Mouse (Mus musculus) MEL (cell line): Measurements from ENCODE around the gene Eml6.

ENCODE experiments used
- CTCF ChIP-seq, 3 experiments: IDR thresholded peaks in 2 of 3; conservative IDR thresholded peaks in 1 of 3; 2 replicates each; pipeline ENCODE4 v1.5.1; 2011 to 2012; ENCODE audit warnings: low read length in 3 of 3, low read depth in 2 of 3, mild to moderate bottlenecking in 2 of 3, improper control_type of control experiment in 1 of 3, inconsistent platforms in 1 of 3, mixed read lengths in 1 of 3, moderate library complexity in 1 of 3; ENCODE audit not compliant: control insufficient read depth in 1 of 3, insufficient read depth in 1 of 3, poor library complexity in 1 of 3, severe bottlenecking in 1 of 3
- GATA1 ChIP-seq: IDR thresholded peaks from 2 replicates; pipeline ENCODE4 v1.6.1; 2011; ENCODE audit warnings: low read depth, low read length, improper control_type of control experiment
- HCFC1 ChIP-seq: IDR thresholded peaks from 2 replicates; pipeline ENCODE4 v1.6.1; 2012; ENCODE audit warnings: low read depth, mild to moderate bottlenecking, inconsistent platforms, low read length, improper control_type of control experiment, moderate library complexity
- MAX ChIP-seq: IDR thresholded peaks from 2 replicates; pipeline ENCODE4 v1.6.1; 2011; ENCODE audit warnings: low read length, improper control_type of control experiment
- MAZ ChIP-seq: IDR thresholded peaks from 2 replicates; pipeline ENCODE4 v1.6.1; 2012; ENCODE audit warnings: low read depth, mild to moderate bottlenecking, inconsistent platforms, low read length, improper control_type of control experiment
- POLR2A ChIP-seq, 2 experiments: IDR thresholded peaks; 2 replicates each; pipeline ENCODE4 v1.6.1; 2011 to 2012; ENCODE audit warnings: low read length in 2 of 2, mild to moderate bottlenecking in 2 of 2, control low read depth in 1 of 2, improper control_type of control experiment in 1 of 2, low read depth in 1 of 2, moderate library complexity in 1 of 2; ENCODE audit not compliant: control insufficient read depth in 1 of 2, insufficient read depth in 1 of 2, poor library complexity in 1 of 2
- TAL1 ChIP-seq: IDR thresholded peaks from 2 replicates; pipeline ENCODE4 v1.6.1; 2012; ENCODE audit warnings: mild to moderate bottlenecking, inconsistent platforms, low read length, moderate library complexity, mixed read lengths
- ZC3H11A ChIP-seq: IDR thresholded peaks from 2 replicates; pipeline ENCODE4 v1.6.1; 2012; ENCODE audit warnings: low read depth, mild to moderate bottlenecking, inconsistent platforms, low read length, improper control_type of control experiment
- ZKSCAN1 ChIP-seq: IDR thresholded peaks from 2 replicates; pipeline ENCODE4 v1.6.1; 2012; ENCODE audit warnings: low read depth, mild to moderate bottlenecking, inconsistent platforms, low read length, improper control_type of control experiment, moderate library complexity
- ZMIZ1 ChIP-seq: IDR thresholded peaks from 2 replicates; pipeline ENCODE4 v1.6.1; 2012; ENCODE audit warnings: low read depth, mild to moderate bottlenecking, inconsistent platforms, low read length, improper control_type of control experiment, moderate library complexity
- ZNF384 ChIP-seq: IDR thresholded peaks from 2 replicates; pipeline ENCODE4 v1.6.1; 2012; ENCODE audit warnings: low read depth, mild to moderate bottlenecking, inconsistent platforms, low read length, improper control_type of control experiment

DNA sequence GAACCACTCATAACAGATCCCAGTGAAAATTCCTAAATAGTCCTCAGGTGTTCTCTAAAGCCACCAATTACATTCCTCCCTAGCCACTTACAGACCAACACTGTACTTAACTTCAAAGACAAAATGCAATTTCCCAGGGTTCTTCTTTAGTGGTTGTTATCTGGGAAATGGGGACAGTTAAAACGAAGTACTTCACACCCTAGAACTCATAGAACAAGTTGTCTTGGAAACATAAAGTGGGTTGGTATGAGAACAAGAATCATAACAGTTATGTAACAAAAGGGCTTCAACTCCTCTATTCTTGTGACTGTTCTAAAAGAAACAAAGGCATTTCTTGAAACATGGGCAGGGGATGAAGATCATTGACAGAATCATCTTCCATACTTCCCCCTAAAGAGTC lies 212.6 kb downstream of the Eml6 start:
- TF ChIP-seq MAZ (no peak), POLR2A (IDR thresholded peaks at IDR 0.05; ENCODE audit: control insufficient read depth in 1 of 2, insufficient read depth in 1 of 2, low read depth in 1 of 2, low read length in 2 of 2, poor library complexity in 1 of 2) (no peak), GATA1 (no peak), CTCF (IDR thresholded peaks at IDR 0.05 in 2 of 3, conservative IDR thresholded peaks at IDR 0.05 in 1 of 3; ENCODE audit: control insufficient read depth in 1 of 3, insufficient read depth in 1 of 3, low read depth in 2 of 3, low read length in 3 of 3, poor library complexity in 1 of 3, severe bottlenecking in 1 of 3) (no peak), ZKSCAN1 (no peak), ZMIZ1 (no peak), MAX (no peak), ZC3H11A (no peak), TAL1 (no peak), ZNF384 (no peak), HCFC1 (no peak)
